Mouse (Mus musculus) lung, postnatal 0 days (tissue): ENCODE measurements around the gene Zgrf1. TPM values are rescaled to one million over a fixed set of nuclear protein-coding genes. Genes with fewer than 3 reads are reported as not detected.

ENCODE experiments used
- ATAC-seq: fragments of 200-750 bp; cut with Nextera tagmentation; 2 replicates; pipeline ENCODE4 v1.8.0; 2017; ENCODE audit warnings: moderate library complexity
- DNase-seq: peaks from one replicate; pipeline ENCODE4 v3.0.0-alpha.2; 2016; ENCODE audit warnings: low spot score
- H3K27ac ChIP-seq: fragments of 300-500 bp; sonication (generic); 2 replicates; pipeline ENCODE4 v1.5.1; 2014; ENCODE audit warnings: antibody characterized with exemption, mild to moderate bottlenecking, low read length, mixed read lengths
- H3K27me3 ChIP-seq: fragments of 300-500 bp; sonication (generic); replicated peaks from 2 replicates; pipeline ENCODE4 v1.6.1; 2014; ENCODE audit warnings: low read length, mixed read lengths; ENCODE audit not compliant: insufficient read depth
- H3K36me3 ChIP-seq: fragments of 300-500 bp; sonication (generic); 2 replicates; pipeline ENCODE4 v1.6.1; 2014; ENCODE audit warnings: low read length, mixed read lengths; ENCODE audit not compliant: insufficient read depth
- H3K4me1 ChIP-seq: fragments of 300-500 bp; sonication (generic); 2 replicates; pipeline ENCODE4 v1.6.1; 2014; ENCODE audit warnings: antibody characterized with exemption, low read depth, low read length, mixed read lengths; ENCODE audit not compliant: insufficient read depth
- H3K4me2 ChIP-seq: fragments of 300-500 bp; sonication (generic); replicated peaks from 2 replicates; pipeline ENCODE4 v1.6.1; 2014; ENCODE audit warnings: low read depth, mild to moderate bottlenecking, low read length, moderate library complexity, mixed read lengths
- H3K4me3 ChIP-seq: fragments of 300-500 bp; sonication (generic); 2 replicates; pipeline ENCODE4 v1.5.1; 2014; ENCODE audit warnings: low read depth, low read length
- H3K9ac ChIP-seq: fragments of 300-500 bp; sonication (generic); replicated peaks from 2 replicates; pipeline ENCODE4 v1.6.1; 2014; ENCODE audit warnings: low read depth, mild to moderate bottlenecking
- H3K9me3 ChIP-seq: fragments of 300-500 bp; sonication (generic); 2 replicates; pipeline ENCODE4 v1.6.1; 2016; ENCODE audit warnings: low read length, mixed read lengths
- CTCF ChIP-seq: IDR thresholded peaks from 2 replicates; pipeline ENCODE4 v1.5.1; 2016; ENCODE audit warnings: antibody characterized with exemption, mild to moderate bottlenecking
- EP300 ChIP-seq: IDR thresholded peaks from 2 replicates; pipeline ENCODE4 v1.6.1; 2016; ENCODE audit warnings: antibody characterized with exemption, mild to moderate bottlenecking, control low read depth
- WGBS: fragments of 180-500 bp; shearing (Covaris S2); extraction: QIAGEN DNeasy Blood & Tissue Kit; methylation state at CpG from one replicate; pipeline ENCODE4 v1.1.7; 2014; 5-methylcytosine and 5-hydroxymethylcytosine counted together
- polyA plus RNA-seq: library from polyadenylated mRNA; unstranded; fragments of >200 nt; fragmentation: Nextera tagmentation; extraction: Ambion mirVana; gene quantifications from 2 replicates; pipeline ENCODE4 v1.2.1, GENCODE M21; 2015

Gene Zgrf1
- polyA plus RNA-seq, 1 experiment from 2014 or later = 1.0 TPM

DNA sequence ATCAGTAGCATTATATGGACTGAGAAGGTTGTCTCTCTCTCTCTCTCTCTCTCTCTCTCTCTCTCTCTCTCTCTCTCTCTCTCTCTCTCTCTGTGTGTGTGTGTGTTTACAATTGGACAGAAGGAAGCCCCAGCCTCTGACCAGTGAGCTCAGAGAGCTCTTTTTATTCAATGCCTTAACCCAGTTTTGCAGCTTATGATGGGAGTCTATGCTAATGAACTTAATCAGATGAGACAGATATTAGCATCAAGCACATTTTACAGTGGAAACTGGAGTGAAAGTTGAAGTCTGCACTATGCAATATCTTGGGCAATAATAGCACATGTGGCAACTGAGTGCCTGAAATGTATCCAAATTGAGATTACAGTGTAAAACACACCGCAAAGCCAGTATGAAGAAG, 38.0 kb upstream of the Zgrf1 start:
- H3K4me3 ChIP-seq = no peak overlapping the region
- no peak for ATAC-seq
- H3K27me3 ChIP-seq = no peaks in the 10 kb centered on the region
- no peak overlapping the region for H3K4me2 ChIP-seq
- H3K9me3 ChIP-seq = no peaks in the 10 kb centered on the region
- TF ChIP-seq EP300 (no peak), CTCF (no peak)
- DNase-seq = peak; percentile 11
- WGBS = 97% methylated on average over 1 of the region's 1 CpGs
- H3K9ac ChIP-seq = no peak overlapping the region
- no peaks in the 10 kb centered on the region for H3K4me1 ChIP-seq
- H3K36me3 ChIP-seq = no peaks in the 10 kb centered on the region
- no peak overlapping the region for H3K27ac ChIP-seq

DNA sequence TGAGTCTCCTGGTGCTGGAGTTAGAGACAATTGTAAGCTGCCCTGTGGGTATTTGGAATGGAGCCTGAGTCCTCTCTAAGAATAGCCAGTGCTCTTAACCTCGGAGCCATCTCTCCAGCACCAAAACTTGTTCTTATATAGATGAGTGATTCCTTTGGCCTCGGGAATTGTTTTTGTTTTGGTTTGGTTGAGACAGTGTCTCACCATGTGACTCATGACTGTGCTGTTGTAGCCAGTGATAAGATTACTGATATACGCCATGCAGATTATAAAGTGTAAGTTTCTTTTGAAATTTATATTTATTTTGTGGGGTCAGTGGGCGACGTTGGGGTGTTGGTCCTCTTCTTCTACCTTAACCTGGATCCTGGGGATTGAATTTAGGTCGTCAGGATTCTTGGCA, 33.0 kb upstream of the Zgrf1 start:
- Histone ChIP-seq H3K27ac (no peak overlapping the region), H3K27me3 (no peaks in the 10 kb centered on the region), H3K36me3 (no peaks in the 10 kb centered on the region), H3K4me2 (no peak overlapping the region), H3K4me3 (no peak overlapping the region), H3K9me3 (no peaks in the 10 kb centered on the region), H3K4me1 (no peaks in the 10 kb centered on the region), H3K9ac (no peak overlapping the region)
- DNase-seq (no peak), ATAC-seq (no peak)
- TF ChIP-seq EP300 = no peak
- no peak for TF ChIP-seq CTCF
- 70% methylated on average over 6 of the region's 6 CpGs for WGBS

- H3K4me1 ChIP-seq = no peaks in the 10 kb centered on the region
- H3K27me3 ChIP-seq = no peaks in the 10 kb centered on the region
- no peak overlapping the region for H3K4me3 ChIP-seq
- H3K36me3 ChIP-seq = no peaks in the 10 kb centered on the region
- 37% methylated on average over 10 of the region's 10 CpGs for WGBS
- no peak overlapping the region for H3K4me2 ChIP-seq
- peak; percentile 12 for DNase-seq
- H3K9ac ChIP-seq = no peak overlapping the region
- no peaks in the 10 kb centered on the region for H3K9me3 ChIP-seq
- TF ChIP-seq EP300 = no peak
- 0 out of 2 replicates have a peak, but pooled peaks have one; percentile 5 for TF ChIP-seq CTCF
- H3K27ac ChIP-seq = no peak overlapping the region
- no peak for ATAC-seq
These were observed 32.1 kb upstream of the Zgrf1 start for GRCm38 (mm10) chr3:127521156-127521555.

GRCm38 (mm10) chr3:127525188-127525819, 28.0 kb upstream of the Zgrf1 start:
- no peak for TF ChIP-seq EP300
- no peak for TF ChIP-seq CTCF
- Histone ChIP-seq H3K27me3 (no peaks in the 10 kb centered on the region), H3K4me2 (no peak overlapping the region), H3K4me3 (no peak overlapping the region), H3K9ac (no peak overlapping the region), H3K27ac (no peak overlapping the region), H3K36me3 (no peaks in the 10 kb centered on the region), H3K9me3 (no peaks in the 10 kb centered on the region), H3K4me1 (no peaks in the 10 kb centered on the region)
- no peak for ATAC-seq
- 54% methylated on average over 8 of the region's 8 CpGs for WGBS
- no peak for DNase-seq

- no peak overlapping the region for H3K27ac ChIP-seq
- no peak for DNase-seq
These were observed 25.7 kb upstream of the Zgrf1 start for GRCm38 (mm10) chr3:127527465-127528034.

GRCm38 (mm10) chr3:127529210-127529609, 24.1 kb upstream of the Zgrf1 start:
- no peaks in the 10 kb centered on the region for H3K36me3 ChIP-seq
- ATAC-seq = peak; percentile 57; the same call in 1 of the 2 replicates

More at GRCm38 (mm10) chr3:127527465-127528034, 25.7 kb upstream of the Zgrf1 start:
- Histone ChIP-seq H3K4me1 (no peaks in the 10 kb centered on the region), H3K4me2 (no peak overlapping the region), H3K9ac (no peak overlapping the region), H3K9me3 (no peaks in the 10 kb centered on the region), H3K4me3 (no peak overlapping the region), H3K27me3 (no peaks in the 10 kb centered on the region), H3K36me3 (no peaks in the 10 kb centered on the region)
- 68% methylated on average over 5 of the region's 5 CpGs for WGBS
- no peak for ATAC-seq
- TF ChIP-seq EP300 (no peak), CTCF (no peak)

More at GRCm38 (mm10) chr3:127529210-127529609, 24.1 kb upstream of the Zgrf1 start:
- Histone ChIP-seq H3K27ac (no peak overlapping the region), H3K27me3 (no peaks in the 10 kb centered on the region), H3K9ac (no peak overlapping the region), H3K4me2 (no peak overlapping the region), H3K4me1 (no peaks in the 10 kb centered on the region), H3K9me3 (no peaks in the 10 kb centered on the region), H3K4me3 (no peak overlapping the region)
- no peak for TF ChIP-seq EP300
- no peak for TF ChIP-seq CTCF
- DNase-seq = peak; percentile 23
- WGBS = 53% methylated on average over 3 of the region's 3 CpGs
